Mouse (Mus musculus) cerebellum, postnatal 14 days (tissue): ENCODE data around the gene Pramel1.
"Not testable (repeated sequence)": the region's sequence is repeated elsewhere in the genome, so short reads cannot be mapped to it uniquely, and the experiment has no call there.

Source experiments
- DNase-seq, 2 experiments: peaks; one replicate each; pipeline ENCODE4 v3.0.0; 2021; ENCODE audit warnings: mixed read lengths in 2 of 2

Gene Pramel1

GRCm38 (mm10) chr4:143394181-143394580, at the start of gene Pramel1:
TSS of gene Pramel1 (plus strand) at chr4:143394428.
- no peak for DNase-seq

- DNase-seq, result not testable (repeated sequence)
Observed at GRCm38 (mm10) chr4:143345491-143345890, 48.7 kb upstream of the Pramel1 start.

GRCm38 (mm10) chr4:143348678-143349077, 45.5 kb upstream of the Pramel1 start:
- DNase-seq, result peak; percentile 35 to 51

GRCm38 (mm10) chr4:143349484-143349906, 44.7 kb upstream of the Pramel1 start, which contains the start of gene Lrrc38:
TSS of gene Lrrc38 (plus strand) at chr4:143349757.
- peak; percentile 85 to 88 for DNase-seq

- peak; percentile 55 to 67 for DNase-seq
Observed at GRCm38 (mm10) chr4:143350047-143351015, 43.9 kb upstream of the Pramel1 start.

- no peak for DNase-seq
Observed at GRCm38 (mm10) chr4:143352301-143352700, 41.9 kb upstream of the Pramel1 start.

GRCm38 (mm10) chr4:143361520-143361919, 32.7 kb upstream of the Pramel1 start:
- DNase-seq, result peak; percentile 56

GRCm38 (mm10) chr4:143366415-143367041, 27.7 kb upstream of the Pramel1 start:
- no peak for DNase-seq

GRCm38 (mm10) chr4:143379480-143379879, 14.7 kb upstream of the Pramel1 start:
- no peak for DNase-seq

- peak; percentile 39 to 43 for DNase-seq
Observed at GRCm38 (mm10) chr4:143379931-143380715, 14.1 kb upstream of the Pramel1 start.

GRCm38 (mm10) chr4:143380716-143381004, 13.6 kb upstream of the Pramel1 start:
- peak; percentile 71 to 84 for DNase-seq

- DNase-seq, result peak; percentile 70 to 73
Observed at GRCm38 (mm10) chr4:143382163-143382562, 12.1 kb upstream of the Pramel1 start.

- peak; percentile 27 to 62 for DNase-seq
Observed at GRCm38 (mm10) chr4:143383646-143384045, 10.6 kb upstream of the Pramel1 start.

GRCm38 (mm10) chr4:143388955-143389702, 5.1 kb upstream of the Pramel1 start:
- peak; percentile 51 to 52 for DNase-seq

- DNase-seq, result peak; percentile 32 to 36
Observed at GRCm38 (mm10) chr4:143411566-143412218, 17.5 kb downstream of the Pramel1 start.

- DNase-seq, result peak; percentile 93
Observed at GRCm38 (mm10) chr4:143412219-143413092, 18.2 kb downstream of the Pramel1 start, which contains the start of gene Pramef8. TSS of gene Pramef8 (plus strand) at chr4:143412426.

- no peak for DNase-seq
Observed at GRCm38 (mm10) chr4:143413621-143414020, 19.4 kb downstream of the Pramel1 start.

- no peak for DNase-seq
Observed at GRCm38 (mm10) chr4:143414121-143414520, 19.9 kb downstream of the Pramel1 start.

- not testable (repeated sequence) for DNase-seq
Observed at GRCm38 (mm10) chr4:143426770-143427169, 32.5 kb downstream of the Pramel1 start.
